Mouse (Mus musculus) layer of hippocampus, adult 9-10 months (tissue): Measurements from ENCODE around the gene Msmb.
"Not testable (repeated sequence)": the region's sequence is repeated elsewhere in the genome, so short reads cannot be mapped to it uniquely, and the experiment has no call there.

Source experiments
- DNase-seq: peaks from one replicate; pipeline ENCODE4 v3.0.0; 2022; ENCODE audit warnings: low spot score

The Msmb gene

GRCm38 (mm10) chr14:32141723-32142122 is at the start of gene Msmb:
Gene Msmb, plus strand, starts transcription at chr14:32142023.
- no peak for DNase-seq

GRCm38 (mm10) chr14:32093018-32093417 is 48.8 kb upstream of the Msmb start:
- no peak for DNase-seq

GRCm38 (mm10) chr14:32093500-32094117 is 48.2 kb upstream of the Msmb start:
- no peak for DNase-seq

- no peak for DNase-seq
Measured at GRCm38 (mm10) chr14:32095646-32096045, 46.2 kb upstream of the Msmb start.

- no peak for DNase-seq
Measured at GRCm38 (mm10) chr14:32096740-32097139, 45.1 kb upstream of the Msmb start.

GRCm38 (mm10) chr14:32097691-32098090 is 44.1 kb upstream of the Msmb start:
- no peak for DNase-seq

DNA sequence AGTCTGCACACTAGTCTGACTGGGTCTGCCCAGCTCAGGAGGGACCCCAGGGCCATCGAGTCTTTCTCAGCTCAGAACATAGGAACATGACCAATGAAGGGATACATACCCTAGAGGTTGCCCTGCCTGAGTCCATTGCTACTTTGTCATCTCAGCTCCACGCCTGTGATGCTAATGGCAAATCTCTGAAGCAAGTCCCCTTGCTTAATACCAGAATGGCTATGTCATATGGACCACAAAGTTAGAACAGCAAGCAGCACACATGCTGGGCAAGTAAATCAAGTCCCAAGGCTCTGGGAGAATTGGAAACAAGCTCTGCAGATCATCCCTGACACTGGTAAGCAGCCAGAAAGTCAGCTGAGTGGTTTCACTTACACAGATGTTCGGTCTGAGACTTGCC is 42.9 kb upstream of the Msmb start:
- DNase-seq, result no peak

DNA sequence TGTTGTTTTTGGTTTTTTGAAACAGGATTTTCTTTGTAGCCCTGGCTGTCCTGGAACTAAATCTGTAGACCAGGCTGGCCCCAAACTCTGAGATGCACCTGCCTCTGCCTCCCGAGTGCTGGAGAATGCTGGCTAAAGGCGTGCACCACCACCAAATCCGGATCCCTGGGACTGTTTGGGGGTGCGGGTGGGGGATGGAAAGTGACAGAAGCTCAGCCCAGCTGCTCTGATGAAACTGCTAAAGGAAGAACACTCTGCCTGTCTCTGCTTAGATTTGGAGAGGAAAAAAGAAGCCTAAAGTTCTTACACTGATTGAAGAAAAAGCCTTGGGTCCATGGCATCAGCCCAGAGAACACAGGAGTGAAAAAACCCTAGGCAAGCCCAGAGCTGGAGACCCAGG is 38.3 kb upstream of the Msmb start:
- no peak for DNase-seq

DNA sequence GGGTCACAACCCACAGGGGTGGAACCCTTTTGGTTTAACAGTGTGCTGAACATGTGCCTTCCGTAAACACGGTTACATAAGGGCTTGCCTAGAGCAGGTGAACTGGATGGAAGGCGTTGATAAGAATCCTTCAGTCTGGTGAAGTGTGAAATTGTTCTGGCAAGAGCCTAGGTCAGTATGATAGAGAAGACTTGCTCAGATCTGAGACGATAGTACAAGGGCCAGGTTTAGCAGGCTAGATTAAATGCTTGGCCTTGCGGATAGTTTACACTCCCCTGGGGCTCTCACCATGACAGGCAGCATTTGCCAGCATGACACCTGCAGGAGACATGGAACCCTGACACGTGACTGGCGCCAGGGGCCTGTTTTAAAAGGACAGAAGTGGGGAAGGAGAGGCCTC is 36.2 kb upstream of the Msmb start:
- DNase-seq, result no peak

GRCm38 (mm10) chr14:32106911-32107310 is 34.9 kb upstream of the Msmb start:
- DNase-seq, result no peak

DNA sequence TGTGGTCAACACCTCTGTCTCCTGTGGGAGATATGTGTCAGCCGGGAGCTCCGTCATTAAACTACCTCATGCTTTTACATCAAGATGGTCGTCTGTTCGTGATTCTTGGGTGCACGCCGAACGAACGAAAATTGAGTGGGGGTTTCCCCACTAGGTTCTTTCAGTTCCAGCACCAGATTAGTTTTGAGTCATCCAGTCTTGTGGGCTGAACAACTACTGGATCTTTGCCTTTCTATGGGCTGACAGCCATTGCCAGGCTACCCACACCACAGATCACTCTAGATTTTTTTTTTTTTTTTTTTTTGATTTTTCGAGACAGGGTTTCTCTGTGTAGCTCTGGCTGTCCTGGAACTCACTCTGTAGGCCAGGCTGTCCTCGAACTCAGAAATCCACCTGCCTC is 29.7 kb upstream of the Msmb start:
- DNase-seq, result not testable (repeated sequence)

- DNase-seq, result no peak
Measured at GRCm38 (mm10) chr14:32120940-32121919, 20.6 kb upstream of the Msmb start.

GRCm38 (mm10) chr14:32121920-32122315 is 19.9 kb upstream of the Msmb start:
- DNase-seq, result no peak

- no peak for DNase-seq
Measured at GRCm38 (mm10) chr14:32124261-32124660, 17.6 kb upstream of the Msmb start.

GRCm38 (mm10) chr14:32125256-32125655 is 16.6 kb upstream of the Msmb start:
- DNase-seq, result not testable (repeated sequence)

DNA sequence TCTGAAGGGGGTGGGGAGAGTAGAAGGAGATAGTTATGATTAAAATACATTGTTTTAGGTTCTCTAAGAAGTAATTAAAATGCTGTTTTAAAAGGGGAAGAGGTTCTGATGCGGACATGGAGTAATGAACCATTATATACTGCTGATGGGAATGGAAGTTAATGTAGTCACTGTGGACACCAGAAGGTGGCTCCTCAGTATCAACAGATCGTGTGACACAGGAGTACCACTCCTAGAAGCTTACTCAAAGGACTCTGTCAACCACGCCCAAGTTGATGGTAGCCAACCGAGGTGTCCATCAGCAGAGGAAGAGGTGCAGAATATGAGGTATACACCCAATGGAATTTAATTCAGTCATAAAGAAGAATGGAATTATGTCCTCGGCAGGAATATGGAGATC is 13.4 kb upstream of the Msmb start:
- DNase-seq, result no peak

DNA sequence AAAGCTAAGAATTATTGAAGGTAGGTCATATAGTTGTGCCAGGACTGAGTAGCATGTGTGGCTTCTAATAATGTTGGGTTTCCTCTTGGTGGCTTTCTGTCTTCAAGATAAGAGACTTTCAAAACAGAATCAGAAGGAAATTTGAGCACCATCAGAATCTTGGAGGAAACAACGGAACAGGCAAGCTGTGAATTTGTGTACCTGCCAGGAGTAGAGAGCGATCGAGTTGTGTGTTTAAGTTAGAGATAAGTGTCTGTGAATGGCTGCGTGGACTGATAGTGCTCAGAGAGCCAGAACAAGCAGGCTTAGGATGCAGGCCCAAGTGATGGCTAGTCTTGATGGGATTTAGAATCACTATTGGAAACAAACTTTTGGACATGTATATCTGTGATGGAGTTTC is 10.0 kb upstream of the Msmb start:
- no peak for DNase-seq

DNA sequence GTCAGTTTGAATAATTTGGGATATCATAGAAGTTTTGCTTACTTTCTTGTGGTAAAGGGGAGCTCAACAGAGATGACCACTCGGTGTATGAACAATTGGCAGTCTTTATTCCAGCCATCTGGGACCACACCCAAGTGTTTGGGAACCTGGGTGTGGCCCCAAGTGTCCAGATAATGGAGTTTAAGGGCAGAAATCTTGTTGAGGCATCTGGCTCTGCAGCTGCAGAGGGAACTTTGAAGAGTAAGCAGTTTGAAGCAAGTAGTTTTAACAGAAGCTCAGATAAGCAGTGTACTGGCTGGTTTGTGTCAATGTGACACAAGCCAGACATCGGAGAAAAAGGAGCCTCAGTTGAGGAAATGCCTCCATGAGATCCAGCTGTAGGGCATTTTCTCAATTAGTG is 7.5 kb upstream of the Msmb start:
- DNase-seq, result no peak

DNA sequence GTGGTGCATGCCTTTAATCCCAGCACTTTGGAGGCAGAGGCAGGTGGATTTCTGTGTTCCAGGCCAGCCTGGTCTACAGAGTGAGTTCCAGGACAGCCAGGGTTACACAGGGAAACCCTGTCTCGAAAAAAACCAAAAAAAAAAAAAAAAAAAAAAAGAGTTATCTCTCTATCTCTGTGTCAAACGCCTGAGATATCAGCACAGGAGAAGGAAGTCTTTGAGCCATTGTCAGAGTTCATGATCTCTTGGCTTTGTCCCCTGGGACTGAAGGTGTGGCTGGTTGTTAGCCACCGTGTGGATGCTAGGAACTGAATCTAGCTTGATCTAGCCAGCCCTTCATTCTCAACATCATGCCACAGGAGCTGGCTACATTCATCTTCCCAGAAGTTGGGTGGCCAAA is 5.4 kb upstream of the Msmb start:
- DNase-seq, result not testable (repeated sequence)

DNA sequence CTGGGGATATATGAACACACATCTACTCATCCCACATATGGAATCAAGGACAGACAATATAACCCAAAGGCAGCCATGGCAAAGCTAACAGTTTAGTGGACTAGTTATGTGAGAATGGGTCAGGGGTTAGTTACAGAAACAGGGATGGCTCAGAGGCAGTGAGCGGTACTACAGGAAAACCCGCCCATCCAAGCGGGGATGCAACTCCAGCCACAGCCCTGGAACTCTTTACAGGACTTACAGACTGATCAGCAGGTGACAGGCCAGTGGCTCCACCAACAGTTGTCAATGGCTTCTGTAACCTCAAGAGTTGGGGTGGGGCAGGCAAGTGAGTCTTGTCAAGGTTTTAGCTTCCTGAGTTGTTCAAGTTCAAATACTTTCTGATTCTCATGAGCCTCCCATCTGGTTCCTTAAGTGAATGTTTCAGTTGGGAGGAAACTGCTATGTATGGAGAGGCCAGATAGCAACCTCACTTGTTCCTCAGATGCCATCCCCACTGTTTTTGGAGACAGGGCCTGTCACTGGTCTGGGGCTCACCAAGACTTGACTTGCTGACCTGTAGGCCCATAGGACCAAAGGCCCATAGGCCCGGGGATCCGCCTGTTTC is 1.4 kb upstream of the Msmb start:
- DNase-seq, result no peak

GRCm38 (mm10) chr14:32144734-32145133 is 2.9 kb downstream of the Msmb start:
- DNase-seq, result no peak

GRCm38 (mm10) chr14:32145401-32145800 is 3.6 kb downstream of the Msmb start:
- no peak for DNase-seq
